Comparison of ENCODE assay signal across 26 mouse cellular contexts in the genomic region with DNA sequence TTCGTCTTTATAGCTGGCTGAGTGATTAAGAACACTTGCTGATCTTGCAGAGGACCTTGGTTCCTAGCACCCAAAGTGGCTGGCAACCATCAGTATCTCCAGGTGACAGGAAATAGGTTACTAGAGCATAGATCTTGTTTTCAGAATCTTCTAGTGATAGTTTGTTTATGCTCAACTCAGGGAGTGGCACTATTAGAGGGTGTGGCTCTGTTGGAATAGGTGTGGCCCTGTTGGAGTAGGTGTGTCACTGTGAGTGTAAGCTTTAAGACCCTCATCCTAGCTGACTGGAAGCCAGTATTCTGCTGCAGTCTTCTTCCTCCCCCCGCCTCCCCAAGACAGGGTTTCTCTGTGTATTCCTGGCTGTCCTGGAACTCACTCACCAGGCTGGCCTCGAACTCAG.
"Had no signal": no experiment of that assay in that cellular context is flagged by ENCODE, and none has a peak within 500 bp of the region (broad histone marks: within the 10 kb centered on the region; RNA-seq: fewer than 3 reads in every experiment).

No protein-coding gene starts in this region.

- H3K4me3 ChIP-seq: gastrocnemius, adult 2 months; heart, embryonic 10.5 days; heart, embryonic 12.5 days; hindbrain, embryonic 10.5 days; hindbrain, embryonic 12.5 days; intestine, embryonic 15.5 days; kidney, embryonic 15.5 days; limb, embryonic 13.5 days; limb, embryonic 15.5 days had no signal

- H3K9me3 ChIP-seq: heart, embryonic 10.5 days; heart, embryonic 12.5 days; hindbrain, embryonic 10.5 days; hindbrain, embryonic 12.5 days; intestine, embryonic 15.5 days; kidney, embryonic 15.5 days; limb, embryonic 13.5 days; limb, embryonic 15.5 days had no signal

- H3K9ac ChIP-seq: heart, embryonic 12.5 days; hindbrain, embryonic 12.5 days; hindbrain, embryonic 14.5 days; intestine, embryonic 15.5 days; kidney, embryonic 15.5 days; limb, embryonic 13.5 days; limb, embryonic 15.5 days had no signal

- ATAC-seq: hindbrain, embryonic 16.5 days; inflammation-experienced regulatory T-cells, adult 6 months; intestine, embryonic 15.5 days; intestine, postnatal 0 days had no signal

- DNase-seq: gastrocnemius, adult 2 months; gastrocnemius, postnatal 10 days; gastrocnemius, postnatal 25 days; heart, adult 18-20 months; heart, postnatal 10 days; heart, postnatal 4 days; kidney, adult 2 months; kidney, adult 9 months; kidney, postnatal 14 days; kidney, postnatal 36 days; layer of hippocampus, adult 9-11 months; layer of hippocampus, postnatal 36 days; left cerebral cortex, postnatal 4 days had no signal

- H3K27ac ChIP-seq: gastrocnemius, adult 2 months; heart, embryonic 10.5 days; hindbrain, embryonic 10.5 days; hindbrain, embryonic 12.5 days; hindbrain, embryonic 14.5 days; intestine, embryonic 15.5 days; kidney, embryonic 15.5 days; kidney, postnatal 0 days; limb, embryonic 13.5 days; limb, embryonic 15.5 days had no signal

- H3K4me2 ChIP-seq: heart, embryonic 12.5 days; hindbrain, embryonic 12.5 days; hindbrain, embryonic 14.5 days; intestine, embryonic 15.5 days; kidney, embryonic 15.5 days; limb, embryonic 13.5 days; limb, embryonic 15.5 days had no signal

- H3K27me3 ChIP-seq: heart, embryonic 12.5 days; hindbrain, embryonic 12.5 days; intestine, embryonic 15.5 days; kidney, embryonic 15.5 days; limb, embryonic 13.5 days; limb, embryonic 15.5 days had no signal

- H3K36me3 ChIP-seq: heart, embryonic 10.5 days; heart, embryonic 12.5 days; hindbrain, embryonic 10.5 days; hindbrain, embryonic 12.5 days; intestine, embryonic 15.5 days; kidney, embryonic 15.5 days; limb, embryonic 13.5 days; limb, embryonic 15.5 days had no signal

- H3K4me1 ChIP-seq: heart, embryonic 10.5 days; heart, embryonic 12.5 days; hindbrain, embryonic 10.5 days; hindbrain, embryonic 12.5 days; intestine, embryonic 15.5 days; kidney, embryonic 15.5 days; limb, embryonic 13.5 days; limb, embryonic 15.5 days had no signal
